Mouse (Mus musculus) NIH3T3 (cell line): ENCODE results near the gene Atg4d.
"Not testable (repeated sequence)": the region's sequence is repeated elsewhere in the genome, so short reads cannot be mapped to it uniquely, and the experiment has no call there.

Experiments used
- DNase-seq: peaks from one replicate; pipeline ENCODE4 v3.0.0-alpha.2; 2012; ENCODE audit warnings: low read depth

Atg4d gene

GRCm38 (mm10) chr9:21241343-21241742 is 23.8 kb upstream of the Atg4d start:
- DNase-seq, result peak; percentile 77

DNA sequence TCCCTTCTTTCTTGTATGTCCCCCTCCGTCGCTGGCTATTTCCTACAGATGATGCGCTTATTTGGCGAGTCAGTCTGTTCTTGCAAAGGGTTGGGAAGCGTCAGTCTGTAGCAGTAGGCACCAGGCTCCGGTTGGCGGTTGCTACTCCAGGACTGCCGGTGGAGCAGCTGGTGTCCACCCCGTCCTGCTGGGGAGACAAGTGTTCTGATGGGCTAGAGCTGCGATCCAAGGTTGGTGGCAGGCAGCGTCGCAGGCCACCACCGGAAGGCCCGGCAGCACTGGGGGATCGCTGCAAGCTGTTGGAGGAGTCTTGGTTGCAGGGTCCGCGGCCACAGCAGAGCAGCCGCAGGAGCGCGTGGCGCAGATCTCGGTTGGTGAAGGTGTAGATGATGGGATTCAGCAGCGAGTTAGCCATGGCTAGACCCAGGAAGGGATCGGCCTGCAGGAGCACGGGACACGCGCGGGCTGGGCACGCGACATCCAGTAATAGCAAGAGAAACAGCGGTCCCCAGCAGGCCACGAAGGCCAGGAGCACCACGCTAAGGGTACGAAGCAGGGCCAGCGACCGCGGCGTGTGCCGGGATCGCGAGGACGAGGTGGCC is 21.2 kb upstream of the Atg4d start:
- no peak for DNase-seq

GRCm38 (mm10) chr9:21244428-21245112 is 20.5 kb upstream of the Atg4d start:
- no peak for DNase-seq

DNA sequence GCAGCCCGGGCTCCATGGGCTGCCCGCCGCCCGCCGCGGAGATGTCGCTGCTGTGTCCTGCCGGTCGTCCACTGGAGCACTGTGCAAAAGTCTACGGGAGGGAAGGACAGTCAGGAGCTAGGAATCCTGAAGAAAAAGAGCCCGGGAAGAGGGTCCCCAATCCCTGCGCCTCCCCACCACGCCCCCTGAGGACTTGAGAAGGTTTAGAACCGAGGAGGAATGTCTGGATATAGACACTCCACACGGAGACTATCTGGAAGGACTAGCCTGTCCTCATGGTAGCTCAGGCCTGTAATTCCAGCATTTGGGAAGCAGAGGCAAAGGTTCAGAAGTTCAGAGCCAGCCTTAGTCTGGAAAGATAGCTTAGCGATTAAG is 20.0 kb upstream of the Atg4d start:
- DNase-seq, result no peak

GRCm38 (mm10) chr9:21246342-21246741 is 18.8 kb upstream of the Atg4d start:
- DNase-seq, result no peak

DNA sequence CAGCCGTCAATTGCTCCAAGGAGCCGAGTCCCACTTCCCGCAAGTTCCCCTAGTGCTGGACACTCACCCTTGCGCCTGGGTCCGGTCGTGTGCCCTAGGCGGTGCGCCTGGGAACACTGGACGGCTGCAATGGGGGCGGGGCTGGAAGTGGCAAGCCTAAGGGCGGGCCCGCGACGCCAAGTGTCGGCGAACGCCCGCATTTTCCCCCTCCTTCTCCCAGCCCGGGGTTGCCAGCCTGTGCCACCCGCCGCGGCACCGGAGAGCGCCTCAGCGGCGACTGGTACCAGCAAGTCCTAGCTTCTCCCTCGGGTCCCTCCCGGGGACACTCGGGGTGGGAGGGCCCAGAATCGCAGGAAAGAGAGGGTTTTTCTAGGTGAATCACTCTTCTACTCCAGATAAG is 16.8 kb upstream of the Atg4d start, which contains the start of gene S1pr5:
S1pr5 (minus strand) TSS at position 118 of the 400 bp plus-strand sequence.
- no peak for DNase-seq

- no peak for DNase-seq
Observed at GRCm38 (mm10) chr9:21249629-21250508, 15.2 kb upstream of the Atg4d start.

- no peak for DNase-seq
Observed at GRCm38 (mm10) chr9:21250509-21250908, 14.6 kb upstream of the Atg4d start.

DNA sequence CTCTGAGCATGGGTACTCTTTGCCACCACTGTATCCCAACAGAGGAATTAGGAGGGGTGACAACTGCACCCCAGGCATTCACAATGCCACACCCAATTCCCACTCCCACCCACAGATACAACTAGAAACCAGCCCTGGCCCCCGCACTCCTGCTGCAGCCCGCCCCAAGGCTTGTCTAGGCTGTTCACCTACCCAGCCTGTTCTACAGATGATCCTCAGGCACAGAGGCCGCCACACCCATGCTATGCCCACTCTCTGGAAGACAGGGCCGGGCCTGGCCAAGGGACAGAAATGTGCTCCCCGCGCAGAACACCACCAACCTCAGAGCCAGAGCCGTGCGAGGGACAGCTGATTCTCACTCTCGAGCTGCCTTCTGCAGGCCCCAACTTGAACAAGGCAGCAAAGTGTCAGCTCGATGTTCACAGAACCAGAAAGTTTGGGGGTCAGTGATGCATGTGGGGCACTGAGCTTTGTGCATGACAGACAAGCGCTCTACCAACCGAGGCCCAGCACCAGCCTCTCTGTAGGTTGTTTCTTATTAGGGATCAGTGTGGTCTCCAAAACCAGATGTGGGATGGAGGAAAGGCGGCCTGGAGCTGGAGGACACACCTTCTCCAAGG is 13.9 kb upstream of the Atg4d start:
- DNase-seq, result no peak

- DNase-seq, result no peak
Observed at GRCm38 (mm10) chr9:21254690-21255089, 10.4 kb upstream of the Atg4d start.

DNA sequence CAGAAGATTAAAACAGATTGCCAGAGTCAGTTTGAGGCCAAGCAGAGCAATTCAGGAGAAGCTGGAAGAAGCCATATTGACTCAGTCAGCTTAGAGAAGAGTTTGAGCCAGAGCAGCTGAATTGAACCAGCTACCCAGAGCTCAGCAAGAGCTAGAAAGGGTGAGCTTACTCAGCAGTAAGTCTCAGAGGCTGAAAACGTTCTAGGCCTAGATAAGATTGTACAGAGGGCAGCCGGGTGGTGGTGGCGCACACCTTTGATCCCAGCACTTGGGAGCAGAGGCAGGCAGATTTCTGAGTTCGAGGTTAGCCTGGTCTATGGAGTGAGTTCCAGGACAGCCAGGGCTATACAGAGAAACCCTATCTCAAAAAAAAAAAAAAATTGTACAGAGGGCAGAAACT is 8.7 kb upstream of the Atg4d start:
- not testable (repeated sequence) for DNase-seq

GRCm38 (mm10) chr9:21260491-21261040 is 4.5 kb upstream of the Atg4d start:
- peak; percentile 63 for DNase-seq

- peak; percentile 18 for DNase-seq
Observed at GRCm38 (mm10) chr9:21261831-21262230, 3.3 kb upstream of the Atg4d start.

- DNase-seq, result peak; percentile 47
Observed at GRCm38 (mm10) chr9:21264272-21264999, 657 bp upstream of the Atg4d start.

DNA sequence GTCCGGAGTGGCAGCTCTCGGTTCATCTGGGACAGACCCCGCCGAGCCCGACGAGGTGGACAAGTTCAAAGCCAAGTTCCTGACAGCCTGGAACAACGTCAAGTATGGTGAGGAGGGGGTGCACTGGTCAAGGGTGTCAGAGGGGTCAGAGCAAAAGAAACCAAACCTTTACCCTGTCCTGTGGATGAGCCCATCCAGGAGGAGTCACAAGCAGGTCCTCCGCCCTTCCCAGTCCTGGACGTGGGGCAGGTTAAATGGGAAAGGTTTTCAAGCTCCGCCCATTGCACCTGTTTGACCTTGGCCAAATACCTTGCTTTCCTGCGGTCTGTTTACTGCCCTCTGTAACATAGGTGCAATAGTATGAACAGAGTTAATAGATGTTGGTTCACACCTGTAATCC is 518 bp downstream of the Atg4d start:
- no peak for DNase-seq

DNA sequence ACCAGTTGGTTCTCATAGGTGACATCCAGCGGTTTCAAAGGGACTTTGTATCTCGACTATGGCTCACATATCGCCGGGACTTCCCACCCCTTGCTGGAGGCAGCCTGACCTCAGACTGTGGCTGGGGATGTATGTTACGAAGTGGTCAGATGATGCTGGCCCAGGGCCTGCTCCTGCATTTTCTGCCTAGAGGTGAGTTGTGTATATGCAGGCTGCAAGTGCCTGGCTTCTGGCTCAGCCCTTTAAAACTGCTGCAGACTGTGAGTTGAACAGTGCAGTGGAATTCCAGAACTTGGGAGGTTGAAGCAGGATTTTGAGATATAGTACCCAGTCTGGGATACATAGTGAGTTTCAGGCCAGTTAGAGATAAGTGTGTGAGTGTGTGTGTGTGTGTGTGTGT is 1.8 kb downstream of the Atg4d start:
- DNase-seq, result peak; percentile 41

DNA sequence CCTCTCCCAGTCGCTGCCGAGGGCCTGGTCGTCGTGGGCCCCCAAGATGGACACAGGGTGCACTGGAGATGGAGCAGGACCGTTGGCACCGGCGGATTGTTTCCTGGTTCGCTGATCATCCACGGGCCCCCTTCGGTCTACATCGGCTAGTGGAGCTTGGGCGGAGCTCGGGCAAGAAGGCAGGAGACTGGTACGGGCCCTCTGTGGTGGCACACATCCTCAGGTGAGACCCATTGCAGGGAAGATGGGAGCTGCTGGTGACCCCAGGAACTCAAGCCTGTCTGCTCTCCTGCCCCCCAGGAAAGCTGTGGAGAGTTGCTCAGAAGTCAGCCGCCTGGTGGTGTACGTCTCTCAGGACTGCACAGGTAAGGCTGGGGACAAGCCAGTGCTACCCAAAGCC is 3.2 kb downstream of the Atg4d start:
- no peak for DNase-seq

GRCm38 (mm10) chr9:21269590-21269989 is 4.5 kb downstream of the Atg4d start:
- DNase-seq, result not testable (repeated sequence)

- DNase-seq, result no peak
Observed at GRCm38 (mm10) chr9:21272391-21272790, 7.3 kb downstream of the Atg4d start.

- DNase-seq, result no peak
Observed at GRCm38 (mm10) chr9:21273094-21273493, 8.0 kb downstream of the Atg4d start.

DNA sequence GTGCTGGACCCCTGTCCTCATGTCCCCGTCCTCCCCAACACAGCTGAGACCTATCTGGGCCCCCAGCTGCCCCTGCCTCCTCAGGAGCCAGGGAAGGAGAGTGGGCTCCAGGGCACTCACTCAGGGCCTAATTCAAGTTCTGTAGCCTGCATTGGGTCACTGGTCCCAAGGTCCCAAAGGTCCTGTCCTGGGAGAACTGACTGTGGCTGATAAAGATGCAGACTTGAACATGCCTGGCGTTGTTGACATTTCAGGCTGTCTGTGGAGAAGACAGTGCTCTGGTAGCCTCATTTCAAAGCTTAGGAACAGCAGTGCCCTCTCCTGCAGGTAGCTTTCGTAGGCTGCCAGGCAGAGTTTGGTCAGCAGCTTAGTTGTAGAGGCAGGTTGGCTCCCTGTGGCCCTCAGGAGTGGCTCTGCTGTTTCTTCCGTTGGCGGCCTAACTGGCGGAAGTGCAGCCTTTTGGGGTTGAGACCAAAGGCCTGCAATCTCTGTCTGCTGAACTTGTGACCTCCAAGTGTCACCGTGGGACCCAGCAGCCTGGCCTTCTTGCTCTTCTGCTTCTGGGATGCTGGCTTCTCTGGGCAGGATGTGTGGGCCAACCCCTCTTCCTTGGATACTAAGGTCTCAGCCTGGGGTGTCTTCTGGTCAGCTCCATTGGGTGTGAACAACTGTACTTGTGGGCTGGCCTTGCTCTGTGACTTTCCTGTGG is 8.6 kb downstream of the Atg4d start:
- DNase-seq, result no peak
